Mouse (Mus musculus): ENCODE results near the gene Kcnk18.

The Kcnk18 gene

GRCm38 (mm10) chr19:59228376-59228775, 9.4 kb downstream of the Kcnk18 start:
- DNase-seq (ENCODE audit: low read depth, low spot score) = no peak

GRCm38 (mm10) chr19:59232786-59233185, 13.8 kb downstream of the Kcnk18 start:
- DNase-seq (ENCODE audit: low read depth, low spot score) = no peak

GRCm38 (mm10) chr19:59235001-59235400, 16.0 kb downstream of the Kcnk18 start:
- no peak for DNase-seq (ENCODE audit: low read depth, low spot score)

- no peak for DNase-seq (ENCODE audit: low read depth, low spot score)
Measured at GRCm38 (mm10) chr19:59236046-59236445, 17.0 kb downstream of the Kcnk18 start.

GRCm38 (mm10) chr19:59238630-59239029, 19.6 kb downstream of the Kcnk18 start:
- DNase-seq (ENCODE audit: low read depth, low spot score) = no peak

- DNase-seq (ENCODE audit: low read depth, low spot score) = peak; percentile 46
Measured at GRCm38 (mm10) chr19:59239124-59239817, 20.3 kb downstream of the Kcnk18 start.

- DNase-seq (ENCODE audit: low read depth, low spot score) = no peak
Measured at GRCm38 (mm10) chr19:59241987-59242386, 23.0 kb downstream of the Kcnk18 start.

GRCm38 (mm10) chr19:59243057-59243456, 24.0 kb downstream of the Kcnk18 start:
- DNase-seq (ENCODE audit: low read depth, low spot score) = no peak

GRCm38 (mm10) chr19:59248144-59248543, 29.1 kb downstream of the Kcnk18 start:
- DNase-seq (ENCODE audit: low read depth, low spot score) = no peak

GRCm38 (mm10) chr19:59248553-59249286, 29.7 kb downstream of the Kcnk18 start:
- no peak for DNase-seq (ENCODE audit: low read depth, low spot score)

GRCm38 (mm10) chr19:59252651-59253050, 33.6 kb downstream of the Kcnk18 start:
- no peak for DNase-seq (ENCODE audit: low read depth, low spot score)

GRCm38 (mm10) chr19:59259633-59260032, 40.6 kb downstream of the Kcnk18 start:
- DNase-seq (ENCODE audit: low read depth, low spot score) = no peak

- no peak for DNase-seq (ENCODE audit: low read depth, low spot score)
Measured at GRCm38 (mm10) chr19:59260718-59261442, 41.9 kb downstream of the Kcnk18 start, which contains the start of gene Slc18a2. Slc18a2 (plus strand) TSS chr19:59260896.

- no peak for DNase-seq (ENCODE audit: low read depth, low spot score)
Measured at GRCm38 (mm10) chr19:59261604-59262003, 42.6 kb downstream of the Kcnk18 start.

- DNase-seq (ENCODE audit: low read depth, low spot score) = no peak
Measured at GRCm38 (mm10) chr19:59263171-59263570, 44.2 kb downstream of the Kcnk18 start.

GRCm38 (mm10) chr19:59264838-59265532, 46.0 kb downstream of the Kcnk18 start:
- no peak for DNase-seq (ENCODE audit: low read depth, low spot score)

GRCm38 (mm10) chr19:59265907-59266306, 46.9 kb downstream of the Kcnk18 start:
- no peak for DNase-seq (ENCODE audit: low read depth, low spot score)

- DNase-seq (ENCODE audit: low read depth, low spot score) = no peak
Measured at GRCm38 (mm10) chr19:59267417-59267963, 48.5 kb downstream of the Kcnk18 start.

- DNase-seq (ENCODE audit: low read depth, low spot score) = no peak
Measured at GRCm38 (mm10) chr19:59273190-59273589, 54.2 kb downstream of the Kcnk18 start.

GRCm38 (mm10) chr19:59276354-59276753, 57.3 kb downstream of the Kcnk18 start:
- DNase-seq (ENCODE audit: low read depth, low spot score) = no peak

GRCm38 (mm10) chr19:59280841-59281240, 61.8 kb downstream of the Kcnk18 start:
- no peak for DNase-seq (ENCODE audit: low read depth, low spot score)
